Mouse (Mus musculus) adrenal gland, postnatal 14 days (tissue): Measurements from ENCODE around the gene Gm10260. TPM values are rescaled to one million over a fixed set of nuclear protein-coding genes. Genes with fewer than 3 reads are reported as not detected.

Experiments used
- DNase-seq: peaks from one replicate; pipeline ENCODE4 v3.0.0; 2021; ENCODE audit warnings: mixed read lengths
- total RNA-seq: library from RNA; stranded (reverse); gene quantifications from 2 replicates; pipeline ENCODE4 v1.2.3, GENCODE M21; 2021

The Gm10260 gene
- total RNA-seq, 1 experiment from 2014 or later = 242 TPM

GRCm38 (mm10) chr13:97768803-97769202 lies 8.4 kb upstream of the Gm10260 start:
- DNase-seq = no peak

- no peak for DNase-seq
Measured at GRCm38 (mm10) chr13:97768046-97768682, 7.7 kb upstream of the Gm10260 start.

- DNase-seq = no peak
Measured at GRCm38 (mm10) chr13:97766600-97766999, 6.2 kb upstream of the Gm10260 start.

DNA sequence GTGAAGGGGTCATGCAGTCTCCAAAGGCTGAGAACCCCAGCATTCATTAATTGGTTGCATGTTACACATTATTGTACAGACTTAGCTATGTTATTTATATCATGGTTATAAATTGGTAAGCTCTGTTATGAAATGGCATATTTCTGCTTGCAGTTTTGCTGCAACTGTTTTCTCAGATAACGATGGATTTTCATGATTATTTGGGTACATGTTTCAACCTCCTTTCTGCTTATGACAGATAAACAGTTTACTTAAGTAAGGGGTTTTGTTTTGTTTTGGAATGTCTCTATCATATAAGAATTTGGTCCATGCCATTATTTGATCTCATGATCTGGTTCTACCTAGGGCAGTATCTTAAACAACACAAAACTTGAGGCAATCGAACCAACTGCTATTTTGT lies 5.5 kb upstream of the Gm10260 start:
- no peak for DNase-seq

DNA sequence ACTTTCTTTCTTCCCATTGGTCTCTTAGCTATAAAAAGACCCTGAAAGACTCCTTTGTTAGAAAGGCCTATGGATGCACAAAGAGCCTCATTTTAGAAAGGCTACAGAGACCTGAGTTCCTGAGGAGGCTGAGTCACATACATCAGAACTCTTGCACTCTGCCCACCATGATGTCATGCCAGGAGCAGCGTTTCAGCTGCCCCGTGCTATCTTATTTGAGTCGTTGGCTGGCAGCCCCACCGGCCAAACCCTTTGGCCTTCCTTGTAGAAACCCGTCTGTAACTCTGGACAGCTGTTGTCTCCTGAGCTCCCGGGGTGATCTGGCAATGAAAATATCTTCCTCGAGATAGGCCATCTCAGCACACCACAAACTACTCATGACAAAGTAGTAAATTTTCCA lies 3.6 kb upstream of the Gm10260 start:
- peak; percentile 40 for DNase-seq

DNA sequence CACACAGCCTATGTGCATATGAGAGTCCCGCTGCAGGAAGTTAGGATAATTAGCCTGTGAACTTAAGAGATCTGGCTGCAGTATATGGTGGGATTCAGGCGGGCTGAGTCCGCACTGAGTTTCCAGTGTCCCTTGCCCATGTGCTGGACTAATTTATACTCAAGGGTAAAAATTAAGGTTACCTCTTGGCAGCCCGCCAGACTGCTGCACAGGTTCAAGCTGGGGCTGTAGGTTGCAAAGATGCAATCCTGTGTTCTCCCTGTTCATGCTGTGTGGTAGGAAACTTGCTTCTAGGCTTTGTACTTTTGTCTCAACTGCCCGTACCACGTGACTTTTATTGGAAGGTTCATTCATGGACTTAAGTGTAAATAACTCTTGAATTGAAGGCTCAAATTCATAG lies 3.0 kb upstream of the Gm10260 start:
- DNase-seq = peak; percentile 15

DNA sequence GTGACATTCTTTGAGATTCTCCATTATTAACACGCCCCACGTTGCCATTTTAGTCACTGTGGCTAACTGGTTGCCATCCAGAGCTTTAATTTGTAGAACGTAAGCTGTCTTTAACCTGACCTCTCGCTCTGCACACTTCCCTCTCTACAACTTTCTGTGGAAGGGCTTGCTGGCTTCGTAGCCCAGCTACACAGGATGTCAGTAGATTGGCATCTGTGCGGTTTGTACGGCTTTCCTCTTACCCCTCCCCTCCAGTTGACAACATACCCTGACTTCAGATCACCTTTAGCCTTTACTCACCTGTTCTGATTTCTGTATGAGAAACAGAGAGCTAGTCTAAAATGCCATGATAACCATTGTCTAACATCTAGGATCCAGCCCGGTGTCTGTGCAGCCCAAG lies 1.7 kb upstream of the Gm10260 start:
- no peak for DNase-seq

DNA sequence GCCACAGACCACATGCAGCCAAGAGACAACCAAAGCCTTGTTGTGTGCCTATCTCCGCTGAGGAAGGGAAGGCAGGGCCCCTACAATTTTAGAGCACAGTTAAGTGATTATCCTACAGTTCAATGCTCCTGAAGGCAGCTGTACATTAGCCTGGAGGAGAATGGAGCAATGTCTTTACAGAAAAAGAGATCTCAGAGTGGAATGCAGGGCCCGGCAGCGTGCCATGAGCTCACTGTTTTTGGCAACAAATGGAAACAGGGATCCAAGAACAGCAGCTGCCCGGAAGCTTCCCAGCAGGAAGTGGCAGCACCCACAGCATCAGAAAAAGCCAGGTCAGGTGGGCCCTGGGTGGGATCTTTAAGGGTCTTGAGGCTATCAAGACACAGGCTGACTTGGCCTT lies 3.4 kb downstream of the Gm10260 start:
- peak; percentile 35 for DNase-seq

DNA sequence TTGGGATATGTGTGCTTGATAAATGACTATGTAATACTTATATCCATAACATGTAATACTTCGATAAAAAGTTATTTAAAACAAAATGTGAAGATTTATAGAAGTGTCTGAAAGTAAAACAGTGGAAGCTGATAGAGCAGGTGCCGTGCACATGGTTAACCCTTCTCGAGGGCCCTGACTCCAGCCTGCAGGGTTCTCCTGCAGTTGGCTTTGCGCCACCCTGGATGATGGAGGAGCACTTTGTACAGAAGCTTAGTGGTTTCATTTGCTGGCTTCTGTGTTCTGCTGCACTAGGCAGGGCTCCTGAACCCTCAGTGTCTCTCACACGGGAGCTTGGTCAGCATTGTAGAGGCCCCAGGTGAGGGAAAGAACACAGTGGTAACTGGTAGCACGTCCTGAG lies 4.3 kb downstream of the Gm10260 start:
- no peak for DNase-seq

DNA sequence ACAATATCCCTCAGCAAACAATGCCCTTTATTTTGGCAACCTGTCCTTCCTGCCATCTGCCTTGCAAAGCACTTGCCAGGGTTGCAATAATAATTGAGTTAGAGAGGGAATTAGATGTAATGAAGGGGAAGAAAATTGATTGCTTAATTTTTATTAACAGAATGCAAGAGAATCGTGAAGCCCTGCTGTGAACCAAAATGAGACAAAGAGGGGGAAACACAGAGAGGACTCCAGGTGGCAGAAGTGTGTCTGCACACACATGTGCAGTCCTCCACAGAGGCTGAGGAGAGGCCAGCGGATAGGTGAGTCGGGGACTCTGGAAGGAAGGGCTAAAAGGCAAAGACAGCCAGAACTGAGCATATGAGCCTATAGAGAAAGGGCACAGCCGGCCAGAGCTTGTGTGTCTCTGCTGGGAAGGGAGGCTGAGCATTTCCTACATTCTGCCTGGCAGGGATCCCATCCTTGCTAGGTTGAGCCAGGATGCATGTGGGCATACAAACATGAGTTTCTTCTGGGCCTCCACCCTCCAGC lies 9.5 kb downstream of the Gm10260 start:
- DNase-seq = no peak

DNA sequence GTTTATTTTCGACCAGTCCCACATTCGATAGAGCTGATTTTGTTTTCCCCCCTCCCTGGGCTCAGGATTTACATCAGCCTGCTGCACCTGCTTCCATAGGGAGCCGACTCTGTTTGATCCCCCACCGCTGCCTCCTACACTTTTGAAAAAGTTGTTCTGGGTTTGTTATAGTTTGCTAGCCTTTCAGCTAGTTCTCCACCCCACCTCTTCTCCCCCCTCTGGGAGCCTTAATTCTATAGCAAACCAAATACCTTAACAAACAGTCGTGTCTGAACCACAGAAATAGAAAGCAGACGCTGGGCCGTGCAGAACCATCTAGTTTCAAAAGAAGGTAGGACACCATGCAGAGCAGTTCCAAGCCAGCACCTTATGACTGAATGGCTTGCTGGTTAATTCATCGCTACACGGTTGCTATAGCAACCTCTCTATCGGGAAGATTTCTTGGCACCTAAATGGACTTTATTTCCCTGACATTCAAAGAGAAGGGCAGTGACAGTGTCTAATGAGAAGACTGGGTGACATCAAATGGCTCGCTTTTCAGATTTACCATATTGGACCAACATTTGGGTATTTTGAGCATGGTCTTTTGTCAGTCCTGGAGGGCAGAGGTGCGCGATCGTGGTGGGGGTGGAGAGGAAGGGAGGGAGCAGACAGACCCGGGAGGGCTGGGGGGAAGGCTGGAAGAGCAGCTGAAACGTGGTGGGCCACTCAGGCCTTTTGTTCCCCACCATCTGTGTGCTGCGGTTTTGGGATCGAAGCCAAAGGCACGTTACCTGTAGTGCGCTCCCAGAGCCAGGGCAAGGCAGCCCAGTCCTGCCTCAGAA lies 13.2 kb downstream of the Gm10260 start:
- no peak for DNase-seq

DNA sequence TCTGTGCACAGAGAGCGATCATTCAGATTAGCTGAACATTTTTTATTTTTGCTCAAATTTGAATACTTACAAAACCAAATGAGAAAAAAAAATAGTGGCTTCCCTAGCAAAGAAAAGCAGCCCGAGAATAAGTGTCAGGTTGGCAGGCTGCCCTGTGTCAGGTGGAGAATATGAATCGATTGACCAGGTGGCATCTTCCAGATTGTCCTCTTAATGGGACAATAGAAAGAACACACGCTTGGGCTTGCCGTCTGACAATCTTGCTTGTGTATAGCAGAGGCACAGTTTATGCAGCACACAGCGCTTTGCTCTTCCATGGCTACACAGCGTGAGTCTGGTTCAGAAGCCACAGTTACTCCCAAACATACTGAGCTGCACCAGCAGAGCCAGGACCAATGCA lies 15.8 kb downstream of the Gm10260 start:
- DNase-seq = no peak

GRCm38 (mm10) chr13:97744036-97744435 lies 16.4 kb downstream of the Gm10260 start:
- DNase-seq = peak; percentile 16

- no peak for DNase-seq
Measured at GRCm38 (mm10) chr13:97743229-97743988, 17.0 kb downstream of the Gm10260 start.

- no peak for DNase-seq
Measured at GRCm38 (mm10) chr13:97735931-97736330, 24.5 kb downstream of the Gm10260 start.

GRCm38 (mm10) chr13:97734760-97735159 lies 25.7 kb downstream of the Gm10260 start:
- DNase-seq = no peak

- DNase-seq = no peak
Measured at GRCm38 (mm10) chr13:97725160-97725825, 35.1 kb downstream of the Gm10260 start.

DNA sequence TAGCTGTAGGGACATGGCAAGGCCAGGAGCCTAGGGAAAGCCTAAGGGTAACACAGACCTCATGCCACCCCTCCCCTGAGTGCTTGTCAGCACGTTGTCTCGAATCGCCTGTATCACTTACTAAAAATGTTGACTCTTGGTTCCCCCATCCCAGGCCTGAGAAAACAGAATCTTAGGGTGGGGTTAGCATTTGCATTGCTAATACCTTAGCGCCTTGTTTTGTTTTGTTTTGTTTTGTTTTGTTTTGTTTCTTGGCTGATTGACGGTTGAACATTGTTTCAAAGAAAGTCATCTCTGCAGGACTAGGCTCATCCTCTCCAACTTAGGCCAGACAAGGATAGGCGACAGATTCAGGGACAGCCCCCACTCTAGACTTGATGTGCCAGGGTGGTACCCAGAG lies 35.9 kb downstream of the Gm10260 start:
- DNase-seq = no peak

- no peak for DNase-seq
Measured at GRCm38 (mm10) chr13:97712506-97713275, 47.7 kb downstream of the Gm10260 start.

DNA sequence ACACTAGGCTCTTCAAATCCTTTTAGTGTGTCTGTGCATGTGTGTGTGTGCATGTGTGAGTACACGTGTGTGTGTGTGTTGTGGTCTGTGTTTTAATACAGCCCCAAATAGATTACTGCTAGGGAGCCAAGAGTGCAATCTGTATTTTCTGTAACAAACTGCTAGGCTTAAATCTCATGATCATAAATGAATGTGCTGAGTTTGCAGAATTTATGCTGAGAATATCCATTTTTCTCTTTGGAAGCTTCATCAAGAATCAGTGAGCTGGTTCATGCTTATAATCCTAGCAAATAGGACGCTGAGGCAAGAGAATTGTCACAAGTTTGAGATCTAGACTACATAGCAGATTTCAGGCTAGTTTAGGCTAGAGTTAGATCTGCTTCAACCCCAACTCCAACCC lies 48.9 kb downstream of the Gm10260 start:
- DNase-seq = no peak
